Mouse (Mus musculus): ENCODE measurements at regions not wholly inside any gene's neighbourhood (a gene's known extent, or its start where the extent isn't known, plus 50 kb on each side); places are given as distances from the start of the nearest gene placed in this dataset.

GRCm38 (mm10) chr2:61347451-61347850 is 230.9 kb upstream of the Tank start:
- ATAC-seq, result no peak

DNA sequence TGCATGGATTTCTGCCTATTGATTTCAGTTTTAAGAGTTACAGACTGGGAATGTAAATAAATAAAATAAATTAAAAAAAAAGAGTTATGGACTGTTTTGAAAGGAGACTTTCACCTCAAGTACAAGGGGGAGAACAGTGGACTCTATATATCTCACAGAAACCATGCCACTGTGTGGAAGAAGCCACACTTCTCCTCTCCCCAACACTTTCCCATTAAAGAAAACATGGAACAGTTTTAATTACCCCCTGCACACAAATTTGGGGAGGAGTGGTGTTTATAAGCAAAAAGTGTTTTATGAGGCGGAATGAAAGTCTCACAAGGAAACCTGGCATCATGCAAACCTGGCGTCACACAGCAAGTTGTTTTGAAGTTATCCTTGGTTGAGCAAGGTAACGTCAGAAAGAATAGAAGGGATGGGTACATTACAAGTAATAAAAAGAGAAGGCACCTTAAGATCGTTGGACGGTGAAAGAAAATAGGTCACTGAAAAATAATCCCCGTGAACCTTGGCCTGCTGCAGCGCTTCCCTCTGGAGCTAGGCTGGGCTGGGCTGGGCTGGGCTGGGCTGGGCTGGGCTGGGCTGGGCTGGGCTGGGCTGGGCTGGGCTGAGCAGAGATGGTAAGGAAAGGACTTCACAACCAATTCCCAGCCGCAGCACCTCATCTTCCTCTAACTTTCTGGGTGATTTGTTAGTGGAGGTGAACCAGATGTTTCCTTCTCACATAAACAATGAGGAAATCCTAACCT is 232.2 kb upstream of the Tank start:
- ATAC-seq, result no peak

GRCm38 (mm10) chr2:61345311-61345710 is 233.1 kb upstream of the Tank start:
- no peak for ATAC-seq

DNA sequence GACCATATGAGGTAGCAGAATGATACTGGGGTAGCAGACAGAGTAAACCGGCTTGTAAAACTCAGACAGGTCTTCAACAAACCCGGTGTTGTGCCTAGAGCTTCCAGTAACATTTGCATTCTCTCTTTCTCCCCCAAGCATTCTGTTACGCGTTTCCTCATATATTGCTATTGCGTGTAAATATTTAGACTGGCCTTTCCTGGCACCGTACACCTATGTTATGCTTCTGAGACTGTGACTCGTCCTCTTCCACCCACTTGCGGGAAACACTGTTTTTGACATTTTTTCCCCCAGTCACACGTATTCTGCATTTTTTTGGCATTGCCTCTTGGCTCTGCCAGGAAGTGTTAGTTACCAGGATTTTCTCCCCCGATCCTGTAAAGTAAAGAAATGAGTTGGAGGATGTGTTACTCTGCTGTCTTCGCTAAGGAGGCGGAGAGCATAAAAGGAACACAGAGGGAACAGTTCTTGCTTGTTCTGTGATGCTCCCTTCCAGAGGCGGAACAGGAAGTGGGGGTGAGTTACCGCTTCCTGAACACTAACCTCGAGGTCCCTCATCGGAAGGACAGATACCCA is 233.7 kb upstream of the Tank start:
- ATAC-seq, result no peak

DNA sequence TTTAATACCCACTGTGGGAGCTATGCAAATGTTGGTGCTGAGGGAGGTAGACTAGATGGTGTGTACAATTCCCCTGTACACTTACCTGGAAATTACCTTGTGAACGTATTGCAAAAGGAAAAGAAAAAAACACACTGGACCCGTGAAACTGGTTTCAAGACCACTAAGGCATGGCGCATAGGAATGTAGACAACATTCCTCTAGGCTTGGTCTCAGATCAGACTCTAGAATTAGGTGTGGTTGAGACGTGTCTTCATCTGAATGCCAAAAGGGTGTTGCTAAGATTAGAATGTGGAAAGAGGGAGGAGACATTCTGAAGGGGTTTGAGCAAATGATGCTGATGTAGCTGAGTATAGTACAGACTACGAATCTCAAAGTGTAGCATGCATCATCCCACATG is 237.1 kb upstream of the Tank start:
- ATAC-seq, result no peak

- ATAC-seq, result no peak
Measured at GRCm38 (mm10) chr2:61319226-61319625, 259.2 kb upstream of the Tank start.

DNA sequence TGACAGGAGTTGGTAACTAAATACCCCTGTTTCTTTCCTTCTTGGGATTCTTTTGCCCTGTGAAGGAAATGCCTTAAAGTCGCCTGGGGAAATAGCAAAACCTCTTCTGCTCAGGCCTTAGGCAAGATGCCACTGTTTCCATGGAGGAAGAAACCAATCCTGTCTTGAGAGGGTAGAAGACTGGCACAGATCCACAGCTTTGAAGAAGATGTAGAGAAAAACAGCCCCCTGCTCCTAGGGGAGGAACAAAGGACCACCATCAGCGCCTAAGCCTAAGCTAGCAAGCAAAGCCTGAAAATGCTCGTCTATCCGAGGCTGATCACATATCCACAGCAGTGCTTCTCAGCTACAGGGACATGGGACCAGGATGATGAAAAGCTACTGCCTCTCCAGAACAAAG is 268.0 kb upstream of the Tank start:
- ATAC-seq, result no peak

- ATAC-seq, result no peak
Measured at GRCm38 (mm10) chr2:61309219-61309618, 269.2 kb upstream of the Tank start.

DNA sequence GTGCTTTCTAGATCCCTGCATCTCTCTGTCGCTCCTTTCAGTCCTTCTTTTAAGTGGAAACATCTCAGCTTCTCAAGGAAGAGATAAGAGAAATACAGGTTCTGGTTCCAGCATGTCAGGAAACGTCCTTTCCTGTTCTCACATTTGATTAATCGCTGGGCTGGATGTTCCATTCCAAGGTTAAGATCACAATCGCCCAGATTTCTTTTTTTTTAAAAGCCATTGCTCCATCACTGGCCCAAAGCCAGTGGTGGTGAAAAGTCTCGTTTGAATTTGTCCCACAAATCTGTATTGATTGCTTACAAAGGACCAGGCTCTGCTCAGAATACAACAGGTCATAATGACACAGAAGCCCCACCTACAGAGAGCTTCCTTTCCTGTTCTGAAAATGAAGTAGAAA is 281.2 kb upstream of the Tank start:
- no peak for ATAC-seq

DNA sequence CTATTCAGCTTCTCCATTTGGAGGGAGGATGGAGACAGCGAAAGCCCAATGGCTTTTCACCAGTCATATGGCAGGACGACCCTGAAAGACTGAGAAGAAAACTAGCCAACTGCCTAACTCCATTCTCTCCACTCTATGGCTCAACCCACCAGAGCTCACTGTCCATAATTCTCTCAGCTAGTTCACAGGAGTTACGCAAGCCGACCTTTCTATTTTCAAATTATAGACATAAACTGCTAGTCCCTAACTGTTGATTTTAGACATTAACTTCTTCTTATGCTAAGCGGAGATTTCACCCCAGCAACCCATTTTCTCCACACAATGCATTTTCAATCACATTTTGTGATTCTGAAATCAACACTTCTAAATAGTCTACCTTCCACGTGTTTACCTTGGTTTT is 281.8 kb upstream of the Tank start:
- no peak for ATAC-seq

DNA sequence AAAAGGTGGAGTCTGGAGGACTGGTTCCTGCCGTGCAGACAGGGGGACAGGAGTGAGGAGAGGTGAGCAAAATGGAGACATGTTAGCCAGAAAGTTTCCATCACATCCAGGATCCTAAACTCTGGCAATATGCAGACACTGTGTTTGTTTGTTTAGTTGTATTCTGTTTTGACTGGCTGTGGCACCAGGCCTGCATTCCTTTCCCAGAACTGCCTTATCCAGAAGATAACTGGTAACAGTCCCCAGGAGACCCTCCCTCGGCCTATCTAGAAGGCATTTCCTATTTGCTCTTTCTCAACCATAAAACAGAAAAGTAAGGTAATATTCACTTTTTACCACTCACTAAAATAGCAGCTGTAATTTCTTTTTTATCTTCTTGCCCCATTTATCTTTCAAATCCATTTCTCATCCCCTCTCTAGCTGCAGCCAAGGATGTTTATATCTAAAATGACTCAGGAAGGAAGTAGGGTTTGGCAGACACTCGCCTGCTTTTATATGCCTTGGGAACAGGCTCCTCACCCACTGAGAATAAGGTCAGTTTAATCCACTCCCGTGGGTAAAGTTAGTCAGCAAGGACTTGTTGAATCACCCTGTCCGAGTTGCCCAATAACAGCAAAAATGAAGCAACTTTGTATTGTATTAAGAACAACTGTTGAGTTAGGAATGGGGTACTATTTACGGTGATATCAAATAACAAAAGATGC is 283.0 kb upstream of the Tank start:
- no peak for ATAC-seq

GRCm38 (mm10) chr2:61288246-61288645 is 290.1 kb upstream of the Tank start:
- no peak for ATAC-seq

DNA sequence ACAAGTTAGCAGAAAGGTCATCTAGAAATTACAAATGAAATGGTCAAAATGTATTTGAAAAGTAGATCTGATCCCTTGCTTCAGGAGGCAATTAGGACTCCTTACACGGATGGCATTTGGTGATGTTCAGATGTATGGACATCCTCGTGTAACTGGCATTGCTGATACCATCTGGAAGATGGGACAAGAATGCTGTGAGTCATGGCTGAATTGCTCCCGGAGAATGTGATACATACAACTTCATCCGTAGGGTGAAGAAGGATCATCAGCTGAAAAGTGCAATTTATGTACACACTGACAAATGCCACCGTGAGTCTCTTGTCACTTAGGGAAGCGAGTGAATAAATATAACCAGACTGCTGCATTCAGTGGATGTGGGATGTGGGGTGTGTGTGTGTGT is 293.7 kb upstream of the Tank start:
- ATAC-seq, result no peak

DNA sequence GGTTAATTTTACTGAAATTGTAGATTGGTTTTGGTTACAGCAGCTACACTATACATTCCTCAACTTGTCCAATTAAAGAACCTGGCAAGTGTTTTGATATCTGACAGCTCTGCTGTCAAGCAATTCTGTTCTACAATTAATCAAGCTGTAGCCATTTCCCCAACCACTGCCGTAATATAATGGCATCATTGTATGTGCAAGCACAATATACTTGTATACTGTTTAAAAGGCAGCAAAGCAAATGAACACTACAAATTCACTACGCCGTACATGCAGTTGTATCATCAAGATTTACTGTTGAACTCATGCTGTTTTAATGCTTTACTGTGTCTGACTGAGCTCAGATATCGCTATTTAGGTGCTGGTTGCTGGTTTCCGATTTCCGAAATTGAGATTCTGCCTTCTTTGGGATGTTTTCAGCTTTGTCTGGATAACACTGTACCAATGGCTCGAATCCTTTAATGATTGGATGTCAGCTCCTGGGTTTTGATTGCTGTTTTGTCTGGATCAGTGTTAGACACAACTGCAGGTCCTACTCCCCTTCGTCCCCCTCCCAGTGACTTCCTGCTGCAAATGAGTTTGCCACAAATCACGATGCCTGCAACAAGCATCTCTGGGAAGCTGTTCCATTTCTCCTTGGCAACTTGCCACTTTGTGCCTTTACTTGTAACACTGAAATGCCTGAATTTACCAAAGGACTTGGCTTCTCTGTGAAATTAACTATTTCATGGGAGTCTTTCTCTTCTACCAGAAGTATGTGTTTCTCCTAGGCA is 294.4 kb upstream of the Tank start:
- no peak for ATAC-seq

DNA sequence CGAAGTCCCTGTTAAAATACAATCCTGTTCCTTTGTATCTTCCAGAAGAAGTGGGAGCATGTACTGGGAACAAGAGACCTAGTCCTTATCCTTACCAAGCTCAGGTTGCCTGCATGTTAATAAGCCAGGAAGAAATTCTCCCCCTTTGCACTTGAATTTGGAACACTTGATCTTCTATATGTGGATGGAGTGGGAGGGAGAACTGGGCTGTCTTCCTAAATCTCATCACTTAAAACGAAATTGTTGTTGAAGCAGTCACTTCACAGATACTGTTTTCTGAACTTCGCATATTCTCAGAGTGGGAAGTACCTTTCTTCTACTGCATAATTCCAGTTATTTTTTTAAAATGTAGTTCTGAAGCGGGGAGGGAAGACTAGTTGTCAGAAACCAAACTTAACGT is 305.7 kb upstream of the Tank start:
- no peak for ATAC-seq

GRCm38 (mm10) chr2:61267706-61268105 is 304.7 kb upstream of the Rbms1 start:
- no peak for ATAC-seq

DNA sequence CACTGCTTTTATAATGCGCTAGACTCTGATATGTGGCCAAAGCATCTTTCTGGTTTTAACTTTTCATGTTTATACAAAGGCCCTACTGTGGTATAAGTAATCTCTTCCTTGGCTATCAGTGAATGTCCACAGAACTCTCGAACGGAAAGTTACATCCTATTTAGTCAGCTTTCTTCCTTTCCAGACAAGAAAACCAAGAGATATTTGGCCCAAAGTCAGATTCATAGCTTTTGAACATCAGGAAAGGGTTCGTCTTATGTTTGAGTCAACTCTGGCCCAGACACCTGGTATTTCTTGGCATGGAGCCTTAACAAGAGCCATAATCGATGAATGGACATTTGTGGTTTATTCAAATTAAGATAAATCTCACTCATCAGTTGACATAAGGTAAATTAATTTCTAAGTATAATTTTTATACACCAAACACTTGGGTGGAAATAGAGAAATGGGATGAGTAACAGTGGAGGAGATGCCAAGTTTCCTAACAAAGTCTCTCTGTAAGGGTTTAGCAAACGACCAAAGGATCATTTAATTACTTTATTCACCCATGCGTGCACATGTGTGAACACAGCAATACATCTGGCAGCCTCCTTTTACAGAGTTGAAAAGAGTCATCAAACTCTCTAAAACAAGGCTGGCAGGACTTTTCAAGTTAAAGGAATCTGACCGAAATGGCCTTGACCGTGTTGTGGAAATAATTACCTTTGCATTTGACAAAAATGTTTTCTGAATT is 287.2 kb upstream of the Rbms1 start:
- no peak for ATAC-seq

GRCm38 (mm10) chr2:61247956-61248355 is 285.0 kb upstream of the Rbms1 start:
- no peak for ATAC-seq

GRCm38 (mm10) chr2:61247336-61247735 is 284.3 kb upstream of the Rbms1 start:
- no peak for ATAC-seq

- ATAC-seq, result no peak
Measured at GRCm38 (mm10) chr2:61246691-61247258, 283.8 kb upstream of the Rbms1 start.

DNA sequence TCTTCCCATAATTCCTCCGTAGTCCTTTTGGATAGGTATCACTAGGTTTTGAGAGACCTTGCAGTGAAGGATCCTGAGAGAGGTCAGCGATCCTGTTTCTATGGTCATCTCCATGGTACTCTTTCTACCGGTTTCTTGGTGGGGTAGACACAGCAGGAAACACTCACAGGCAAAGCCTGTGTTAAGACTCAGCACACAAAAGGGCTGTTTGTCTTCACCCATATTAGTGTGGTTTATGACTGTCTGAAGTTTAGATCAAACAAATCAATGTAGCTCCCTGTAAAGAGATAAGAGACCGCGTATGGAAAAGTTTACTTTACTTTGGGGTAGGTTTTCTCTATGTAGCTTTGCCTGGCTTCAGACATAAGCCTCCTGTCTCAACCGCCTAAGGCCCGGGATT is 282.5 kb upstream of the Rbms1 start:
- ATAC-seq, result no peak

DNA sequence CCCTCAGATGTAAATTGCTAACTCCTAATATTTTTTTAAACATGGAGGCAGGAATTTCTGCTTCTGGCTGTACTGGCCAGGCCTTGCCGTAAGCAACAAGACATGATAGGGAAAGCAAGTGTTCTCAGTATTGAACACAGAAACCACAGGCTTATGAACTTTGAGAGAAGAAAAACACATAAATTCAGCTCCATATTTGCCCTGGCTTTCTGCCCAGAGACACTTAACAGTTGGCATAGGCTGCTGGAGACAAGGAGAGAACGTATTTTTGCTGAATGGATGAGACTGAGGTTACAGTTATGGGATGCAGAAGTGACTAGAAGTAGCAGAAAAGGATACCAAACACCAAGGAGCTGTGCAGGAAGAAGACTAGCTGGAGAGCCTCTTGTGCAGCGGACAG is 258.7 kb upstream of the Rbms1 start:
- ATAC-seq, result no peak

All from CD4-positive, CD25-positive, alpha-beta regulatory T cell, adult 4 months (primary cell).